Mouse (Mus musculus) heart, embryonic 16.5 days (tissue): ENCODE measurements around the gene Mpi. TPM values are rescaled to one million over a fixed set of nuclear protein-coding genes. Genes with fewer than 3 reads are reported as not detected.

Experiments
- ATAC-seq: fragments of 200-750 bp; cut with Nextera tagmentation; replicated peaks from 2 replicates; pipeline ENCODE4 v1.8.0; 2017; ENCODE audit warnings: moderate number of reproducible peaks; ENCODE audit not compliant: insufficient read depth, low FRiP score; ENCODE audit errors: extremely low read depth
- H3K27ac ChIP-seq: fragments of 300-500 bp; sonication (generic); 2 replicates; pipeline ENCODE4 v1.5.1; 2014; ENCODE audit warnings: mild to moderate bottlenecking, low read length, control low read depth, moderate library complexity
- H3K27me3 ChIP-seq: fragments of 300-500 bp; sonication (generic); 2 replicates; pipeline ENCODE4 v1.6.1; 2014; ENCODE audit warnings: low read length, mixed read lengths; ENCODE audit not compliant: control insufficient read depth, insufficient read depth
- H3K36me3 ChIP-seq: fragments of 300-500 bp; sonication (generic); 2 replicates; pipeline ENCODE4 v1.6.1; 2014; ENCODE audit not compliant: control insufficient read depth, insufficient read depth
- H3K4me1 ChIP-seq: fragments of 300-500 bp; sonication (generic); 2 replicates; pipeline ENCODE4 v1.6.1; 2014; ENCODE audit warnings: low read length, mixed read lengths; ENCODE audit not compliant: control insufficient read depth, insufficient read depth
- H3K4me2 ChIP-seq: fragments of 300-500 bp; sonication (generic); 2 replicates; pipeline ENCODE4 v1.6.1; 2014; ENCODE audit warnings: low read depth, mild to moderate bottlenecking, control low read depth, low read length
- H3K4me3 ChIP-seq: fragments of 300-500 bp; sonication (generic); 2 replicates; pipeline ENCODE4 v1.5.1; 2014; ENCODE audit warnings: mild to moderate bottlenecking, control low read depth, low read length
- H3K9ac ChIP-seq: fragments of 300-500 bp; sonication (generic); 2 replicates; pipeline ENCODE4 v1.6.1; 2014; ENCODE audit warnings: low read length, control low read depth
- H3K9me3 ChIP-seq: fragments of 300-500 bp; sonication (generic); replicated peaks from 2 replicates; pipeline ENCODE4 v1.6.1; 2016; ENCODE audit warnings: low read length; ENCODE audit not compliant: control insufficient read depth
- WGBS: fragments of 180-500 bp; shearing (Covaris S2); extraction: QIAGEN DNeasy Blood & Tissue Kit; methylation state at CpG from one replicate; pipeline ENCODE4 v1.1.7; 2014; 5-methylcytosine and 5-hydroxymethylcytosine counted together
- polyA plus RNA-seq: library from polyadenylated mRNA; unstranded; fragments of >200 nt; fragmentation: Nextera tagmentation; extraction: Ambion mirVana; gene quantifications from 2 replicates; pipeline ENCODE4 v1.2.1, GENCODE M21; 2015

Mpi gene
- polyA plus RNA-seq, 1 experiment from 2014 or later: 89.8 TPM

DNA sequence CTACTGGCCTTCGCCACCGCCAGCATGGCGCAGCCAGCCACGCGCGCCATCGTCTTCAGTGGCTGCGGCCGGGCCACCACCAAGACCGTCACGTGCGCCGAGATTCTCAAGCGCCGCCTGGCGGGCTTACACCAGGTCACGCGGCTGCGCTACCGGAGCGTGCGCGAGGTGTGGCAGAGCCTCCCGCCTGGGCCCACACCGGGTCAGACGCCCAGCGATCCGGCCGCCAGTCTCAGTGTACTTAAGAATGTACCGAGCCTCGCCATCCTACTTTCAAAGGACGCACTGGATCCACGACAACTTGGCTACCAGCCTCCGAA, 48.2 kb downstream of the Mpi start:
- Histone ChIP-seq H3K36me3 (no peaks in the 10 kb centered on the region), H3K9ac (peak overlapping the region; percentile 72), H3K27me3 (peaks cover 43% of the 10 kb centered on the region), H3K9me3 (no peaks in the 10 kb centered on the region), H3K4me1 (peaks cover 42% of the 10 kb centered on the region), H3K4me2 (peak overlapping the region; percentile 99), H3K4me3 (peak overlapping the region; percentile 62), H3K27ac (no peak overlapping the region)
- 0 out of 2 replicates have a peak, but pooled peaks have one; percentile 34 for ATAC-seq
- 1% methylated on average over 34 of the region's 34 CpGs for WGBS

DNA sequence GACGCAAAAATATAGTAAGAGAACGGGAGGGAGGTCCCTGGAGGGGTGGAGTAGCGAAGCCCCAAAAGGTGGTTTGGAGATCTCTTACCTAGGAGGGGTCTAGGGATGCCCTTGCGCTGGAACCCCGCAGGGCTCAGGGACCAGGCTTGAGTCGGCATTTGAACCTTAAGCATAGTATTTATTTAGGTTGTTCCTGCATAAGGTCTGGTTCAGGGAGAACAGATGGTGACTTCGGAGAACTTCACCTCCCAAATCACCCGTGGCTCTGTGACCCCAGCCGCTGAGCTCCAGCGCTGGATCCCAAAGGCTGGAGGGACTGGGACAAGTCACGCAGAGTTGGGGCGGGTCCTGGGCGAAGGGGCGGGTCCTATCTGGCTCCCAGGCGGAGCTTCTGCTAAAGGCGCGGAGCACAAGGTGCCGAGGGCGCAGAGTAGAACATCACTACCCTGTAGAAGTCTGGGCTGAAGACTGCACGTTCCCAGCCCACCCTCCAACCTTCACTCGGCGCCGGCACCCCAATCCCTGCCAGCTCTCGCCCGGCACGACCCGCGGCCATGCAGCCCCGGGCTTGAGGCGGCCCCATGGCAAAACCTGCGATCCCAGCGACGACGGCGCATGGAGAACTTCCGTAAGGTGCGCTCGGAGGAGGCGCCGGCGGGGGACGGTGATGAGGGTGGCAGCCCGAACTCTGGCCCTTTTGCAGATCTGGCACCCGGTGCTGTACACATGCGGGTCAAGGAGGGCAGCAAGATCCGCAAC, 48.8 kb downstream of the Mpi start, which contains the start of gene Rpp25:
Rpp25 (plus strand) TSS at position 405 of the 759 bp plus-strand sequence.
- H3K9me3 ChIP-seq: no peaks in the 10 kb centered on the region
- peak within 1 kb of the TSS; percentile 82; the same call in 1 of the 2 replicates for H3K27ac ChIP-seq
- H3K4me2 ChIP-seq: peak within 1 kb of the TSS; percentile 99
- under 1% methylated on average over 46 of the region's 46 CpGs for WGBS
- peaks cover 42% of the 10 kb centered on the region for H3K4me1 ChIP-seq
- ATAC-seq: peak; percentile 68
- H3K27me3 ChIP-seq: peaks cover 43% of the 10 kb centered on the region
- H3K36me3 ChIP-seq: no peaks in the 10 kb centered on the region
- peak within 1 kb of the TSS; percentile 72 for H3K9ac ChIP-seq
- H3K4me3 ChIP-seq: peak within 1 kb of the TSS; percentile 62

DNA sequence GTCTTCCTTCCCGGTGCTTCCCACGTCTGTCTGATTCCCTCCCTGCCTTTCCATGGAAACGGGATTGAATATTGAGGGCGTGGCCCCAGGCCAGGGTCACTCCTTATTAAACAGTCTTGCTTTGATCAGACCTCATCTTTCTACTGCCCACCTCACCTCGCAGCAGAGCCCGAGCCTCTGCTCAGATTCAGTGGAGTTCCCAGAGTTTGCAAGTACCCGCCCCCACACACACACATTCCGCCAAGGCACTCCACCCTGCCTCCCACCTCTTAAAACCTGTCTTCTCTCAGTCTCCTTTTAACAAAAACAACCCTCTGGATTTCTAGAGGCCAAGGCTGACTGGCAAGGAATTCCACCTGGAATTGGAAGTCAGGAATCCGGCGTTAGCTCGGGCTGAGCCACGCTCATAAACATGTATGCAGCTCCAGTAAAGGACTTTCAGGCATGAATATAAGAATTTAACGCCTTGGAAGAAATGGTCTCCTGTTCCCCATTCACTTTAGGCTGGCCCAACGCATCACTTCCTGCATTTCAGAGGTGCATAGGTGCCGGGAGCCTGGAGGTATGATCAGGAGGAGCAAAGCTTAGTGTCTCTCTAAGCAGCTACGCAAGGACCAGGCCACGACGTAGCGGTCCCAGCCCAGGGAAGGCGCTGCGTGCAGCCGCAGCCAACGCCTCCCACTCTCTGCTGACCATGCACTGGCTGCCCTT, 49.5 kb downstream of the Mpi start:
- H3K27ac ChIP-seq: peak overlapping the region; percentile 18; the same call in 1 of the 2 replicates
- ATAC-seq: no peak
- H3K9ac ChIP-seq: peak overlapping the region; percentile 72
- peak overlapping the region; percentile 62 for H3K4me3 ChIP-seq
- WGBS: 9% methylated on average over 23 of the region's 23 CpGs
- H3K4me1 ChIP-seq: peaks cover 42% of the 10 kb centered on the region
- peak overlapping the region; percentile 99 for H3K4me2 ChIP-seq
- H3K9me3 ChIP-seq: no peaks in the 10 kb centered on the region
- H3K36me3 ChIP-seq: no peaks in the 10 kb centered on the region
- H3K27me3 ChIP-seq: peaks cover 43% of the 10 kb centered on the region

DNA sequence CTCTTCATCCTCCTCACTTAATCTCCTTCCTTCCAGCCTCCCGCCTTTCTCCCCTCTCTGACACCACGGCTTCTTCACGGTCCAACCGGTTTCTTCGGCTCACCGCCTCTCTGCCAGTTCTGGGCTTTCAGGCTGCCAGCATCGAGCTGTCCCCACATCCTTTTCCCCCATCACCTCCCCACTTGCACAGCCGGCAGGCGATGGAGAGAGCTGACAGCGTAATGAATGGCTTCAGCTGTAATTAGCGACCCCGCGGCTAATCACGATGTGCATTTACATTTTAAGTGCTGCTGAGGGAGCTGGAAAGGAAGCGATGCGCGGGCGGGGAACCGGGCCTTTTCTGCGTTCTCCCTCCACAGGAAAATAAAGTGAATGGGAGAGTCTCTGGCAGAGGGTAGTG, 50.7 kb downstream of the Mpi start:
- Histone ChIP-seq H3K27ac (no peak overlapping the region), H3K36me3 (no peaks in the 10 kb centered on the region), H3K4me3 (no peak overlapping the region), H3K4me2 (peak overlapping the region; percentile 24; the same call in 1 of the 2 replicates), H3K27me3 (peaks cover 43% of the 10 kb centered on the region), H3K9ac (no peak overlapping the region), H3K4me1 (peaks cover 42% of the 10 kb centered on the region), H3K9me3 (no peaks in the 10 kb centered on the region)
- no peak for ATAC-seq
- 13% methylated on average over 20 of the region's 20 CpGs for WGBS

DNA sequence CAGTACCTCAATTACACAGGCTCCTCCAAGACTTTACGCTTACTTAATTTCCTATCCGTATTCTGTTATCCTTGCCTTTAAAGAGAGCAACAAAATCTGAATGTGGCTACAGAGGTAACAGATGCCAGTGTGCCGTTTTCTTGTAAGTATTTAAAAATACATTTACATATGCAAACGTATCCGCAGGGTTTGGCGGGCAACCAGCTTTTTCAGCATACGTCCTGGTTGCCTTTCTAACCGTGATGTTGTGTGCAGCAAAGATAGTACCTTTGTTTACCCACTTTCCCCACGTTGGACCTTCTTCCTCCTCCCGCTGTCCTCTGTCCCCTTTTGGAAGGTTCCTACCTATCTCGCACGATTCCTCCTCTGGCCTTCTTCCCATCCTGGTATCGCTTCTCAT, 51.1 kb downstream of the Mpi start:
- H3K9ac ChIP-seq: no peak overlapping the region
- no peaks in the 10 kb centered on the region for H3K36me3 ChIP-seq
- no peak overlapping the region for H3K4me3 ChIP-seq
- peaks cover 43% of the 10 kb centered on the region for H3K27me3 ChIP-seq
- WGBS: 24% methylated on average over 13 of the region's 13 CpGs
- ATAC-seq: no peak
- peaks cover 42% of the 10 kb centered on the region for H3K4me1 ChIP-seq
- H3K9me3 ChIP-seq: no peaks in the 10 kb centered on the region
- H3K4me2 ChIP-seq: no peak overlapping the region
- H3K27ac ChIP-seq: no peak overlapping the region

DNA sequence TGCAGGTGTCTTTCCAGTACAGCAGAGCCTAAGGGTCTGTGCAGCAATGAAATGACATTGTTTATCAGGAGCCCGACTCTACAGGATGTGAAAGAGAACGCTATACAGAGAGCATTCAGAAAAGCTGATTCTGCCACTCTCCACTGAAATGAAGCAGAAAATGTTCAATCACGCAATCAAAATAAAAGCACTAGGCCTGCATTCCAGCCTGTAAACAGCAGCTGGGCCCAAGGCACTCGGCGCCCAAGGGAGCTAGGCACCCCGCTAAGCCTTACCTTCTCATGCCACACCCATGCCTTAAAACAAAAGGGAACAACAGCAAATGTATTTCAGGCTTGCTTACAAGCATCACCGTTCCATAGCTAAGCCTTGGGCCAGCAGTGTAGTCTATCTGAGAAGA, 54.0 kb downstream of the Mpi start:
- no peak overlapping the region for H3K4me3 ChIP-seq
- peaks cover 15% of the 10 kb centered on the region for H3K4me1 ChIP-seq
- no peak overlapping the region for H3K9ac ChIP-seq
- WGBS: 60% methylated on average over 7 of the region's 7 CpGs
- H3K36me3 ChIP-seq: no peaks in the 10 kb centered on the region
- no peak overlapping the region for H3K4me2 ChIP-seq
- peaks cover 28% of the 10 kb centered on the region for H3K27me3 ChIP-seq
- H3K27ac ChIP-seq: no peak overlapping the region
- no peak for ATAC-seq
- H3K9me3 ChIP-seq: no peaks in the 10 kb centered on the region

DNA sequence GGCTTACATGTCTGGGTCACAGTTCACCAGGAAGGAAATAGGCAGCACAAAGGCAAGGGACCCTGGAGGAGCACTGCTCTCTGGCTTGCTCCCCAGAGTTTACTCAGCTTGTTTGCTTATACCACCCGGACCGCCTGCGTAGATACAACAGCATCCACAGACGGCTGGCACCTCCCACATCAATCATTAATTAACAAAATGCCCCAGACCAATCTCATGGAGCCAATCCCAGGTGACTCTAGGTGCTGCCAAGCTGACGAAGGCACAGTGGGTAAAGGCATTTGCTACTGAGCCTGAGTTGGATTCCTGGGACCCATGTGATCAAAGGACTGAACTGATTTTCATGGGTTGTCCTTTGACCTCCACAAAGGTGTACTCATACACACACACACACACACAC, 55.3 kb downstream of the Mpi start:
- no peak overlapping the region for H3K27ac ChIP-seq
- H3K9ac ChIP-seq: no peak overlapping the region
- peaks cover 15% of the 10 kb centered on the region for H3K27me3 ChIP-seq
- no peaks in the 10 kb centered on the region for H3K36me3 ChIP-seq
- peaks cover 2% of the 10 kb centered on the region; the same call in 1 of the 2 replicates for H3K4me1 ChIP-seq
- H3K9me3 ChIP-seq: no peaks in the 10 kb centered on the region
- H3K4me3 ChIP-seq: no peak overlapping the region
- H3K4me2 ChIP-seq: no peak overlapping the region
- ATAC-seq: no peak
- 71% methylated on average over 5 of the region's 5 CpGs for WGBS

DNA sequence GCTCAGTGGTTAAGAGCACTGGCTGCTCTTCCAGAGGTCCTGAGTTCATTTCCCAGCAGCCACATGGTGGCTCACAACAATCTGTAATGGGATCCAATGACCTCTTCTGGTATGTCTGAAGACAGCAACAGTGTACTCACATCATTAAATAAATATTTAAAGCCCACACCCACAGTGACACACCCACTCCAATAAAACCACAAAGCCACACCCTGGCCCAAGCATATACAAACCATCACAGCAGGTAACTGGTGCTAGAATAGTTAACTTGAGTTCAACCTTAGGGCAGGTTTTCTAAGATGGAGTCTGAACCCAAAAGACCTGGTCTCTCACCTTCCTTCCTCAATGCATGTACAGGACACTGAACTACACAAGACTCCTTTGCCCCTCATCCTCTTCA, 57.6 kb downstream of the Mpi start:
- H3K9me3 ChIP-seq: no peaks in the 10 kb centered on the region
- ATAC-seq: no peak
- no peak overlapping the region for H3K4me2 ChIP-seq
- H3K4me3 ChIP-seq: no peak overlapping the region
- H3K9ac ChIP-seq: no peak overlapping the region
- no peaks in the 10 kb centered on the region; the same call in 1 of the 2 replicates for H3K27me3 ChIP-seq
- no peak overlapping the region for H3K27ac ChIP-seq
- 0 out of 2 replicates have a peak, but pooled peaks cover 2% of the 10 kb centered on the region for H3K4me1 ChIP-seq
- H3K36me3 ChIP-seq: no peaks in the 10 kb centered on the region
